Mouse (Mus musculus) brain, embryonic 14.5 days (tissue): ENCODE measurements at regions not wholly inside any gene's neighbourhood (a gene's known extent, or its start where the extent isn't known, plus 50 kb on each side); places are given as distances from the start of the nearest gene placed in this dataset.

Experiments
- CTCF ChIP-seq: fragments of 200-500 bp; IDR thresholded peaks from 2 replicates; pipeline ENCODE4 v1.5.1; 2012; ENCODE audit warnings: inconsistent platforms, mild to moderate bottlenecking, moderate library complexity, borderline replicate concordance; ENCODE audit not compliant: insufficient read depth, insufficient read length; ENCODE audit errors: extremely low read depth
- POLR2A ChIP-seq: fragments of 200-500 bp; IDR thresholded peaks from 2 replicates; pipeline ENCODE4 v1.6.1; 2012; ENCODE audit warnings: mild to moderate bottlenecking, inconsistent platforms, borderline replicate concordance; ENCODE audit not compliant: poor library complexity, insufficient read depth, insufficient read length, severe bottlenecking; ENCODE audit errors: extremely low read depth

- no peak for TF ChIP-seq CTCF
- TF ChIP-seq POLR2A: no peak
Observed at GRCm38 (mm10) chr13:35258720-35259119, 231.8 kb upstream of the Eci2 start.
